Mouse (Mus musculus) layer of hippocampus, adult 2 months (tissue): ENCODE measurements around the gene Nup160. TPM values are rescaled to one million over a fixed set of nuclear protein-coding genes. Genes with fewer than 3 reads are reported as not detected.
A peak's percentile ranks its signal among the peaks of the same experiment; 100 is the strongest.

Experiments
- DNase-seq, 2 experiments: peaks; one replicate each; pipeline ENCODE4 v3.0.0; 2022; ENCODE audit warnings: low spot score in 2 of 2
- H3K27ac ChIP-seq: fragments of 200-600 bp; 2 replicates; pipeline ENCODE4 v1.8.1; 2022
- H3K4me3 ChIP-seq: fragments of 200-600 bp; 2 replicates; pipeline ENCODE4 v1.8.1; 2022; ENCODE audit warnings: mild to moderate bottlenecking
- CTCF ChIP-seq: fragments of 200-600 bp; conservative IDR thresholded peaks from 2 replicates; pipeline ENCODE4 v1.8.1; 2022; ENCODE audit warnings: antibody characterized with exemption, mild to moderate bottlenecking, moderate library complexity
- total RNA-seq, 2 experiments: library from RNA; stranded (reverse); gene quantifications; 2 replicates each; pipeline ENCODE4 v1.2.3; 2021

The Nup160 gene
- total RNA-seq, 2 experiments from 2014 or later, result 17.0 to 20.8 TPM

GRCm38 (mm10) chr2:90649405-90649804, 27.6 kb upstream of the Nup160 start:
- DNase-seq, result no peak
- no peak overlapping the region for H3K4me3 ChIP-seq
- no peak for TF ChIP-seq CTCF
- no peak overlapping the region for H3K27ac ChIP-seq

DNA sequence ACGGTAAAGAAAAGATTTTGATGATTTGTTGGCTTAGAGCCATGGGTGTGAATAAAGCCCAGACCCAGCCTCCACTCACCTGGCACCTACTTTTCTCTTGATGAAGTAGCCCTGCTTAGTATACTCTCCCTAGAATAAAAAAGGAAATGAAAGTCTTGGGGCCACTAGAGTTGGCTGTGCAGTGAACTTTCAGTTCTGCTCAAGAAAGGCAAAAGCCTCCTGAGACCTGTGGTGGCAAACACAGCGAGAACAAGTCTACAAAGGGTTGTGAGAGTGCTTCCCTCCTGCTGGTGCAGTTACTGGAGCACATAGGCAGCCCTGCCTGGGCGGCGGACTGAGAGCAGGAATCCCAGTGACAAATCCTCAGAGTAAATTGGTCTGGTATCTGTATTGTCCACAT, 27.1 kb upstream of the Nup160 start:
- no peak for DNase-seq
- Histone ChIP-seq H3K4me3 (no peak overlapping the region), H3K27ac (no peak overlapping the region)
- TF ChIP-seq CTCF, result no peak

DNA sequence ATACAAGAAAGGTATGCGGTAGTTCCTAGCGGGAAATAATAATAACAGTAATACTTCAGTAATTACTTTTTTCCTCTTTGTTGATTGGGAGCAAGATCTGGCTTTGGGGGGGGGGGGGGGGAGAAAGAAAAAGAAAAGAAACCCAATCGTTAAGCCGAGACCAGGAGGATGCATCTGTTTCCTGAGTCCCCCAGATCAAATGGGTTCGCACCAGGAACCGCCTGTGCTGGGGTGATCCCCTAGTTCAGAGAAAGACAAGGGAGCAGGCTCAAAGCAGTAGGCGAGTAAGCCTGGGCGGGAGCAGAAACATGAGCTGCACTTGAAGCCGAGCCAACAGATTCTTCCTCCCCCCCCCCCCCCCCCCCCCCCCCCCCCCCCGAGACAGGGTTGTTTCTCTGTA, 24.9 kb upstream of the Nup160 start:
- TF ChIP-seq CTCF, result no peak
- Histone ChIP-seq H3K27ac (no peak overlapping the region), H3K4me3 (no peak overlapping the region)
- no peak for DNase-seq

- H3K4me3 ChIP-seq, result no peak overlapping the region
These were observed 24.0 kb upstream of the Nup160 start for GRCm38 (mm10) chr2:90652993-90653392.

GRCm38 (mm10) chr2:90655449-90655848, 21.6 kb upstream of the Nup160 start:
- no peak for DNase-seq
- no peak overlapping the region for H3K4me3 ChIP-seq
- no peak for TF ChIP-seq CTCF
- no peak overlapping the region for H3K27ac ChIP-seq

More at GRCm38 (mm10) chr2:90652993-90653392, 24.0 kb upstream of the Nup160 start:
- no peak overlapping the region for H3K27ac ChIP-seq
- TF ChIP-seq CTCF, result no peak
- no peak for DNase-seq

DNA sequence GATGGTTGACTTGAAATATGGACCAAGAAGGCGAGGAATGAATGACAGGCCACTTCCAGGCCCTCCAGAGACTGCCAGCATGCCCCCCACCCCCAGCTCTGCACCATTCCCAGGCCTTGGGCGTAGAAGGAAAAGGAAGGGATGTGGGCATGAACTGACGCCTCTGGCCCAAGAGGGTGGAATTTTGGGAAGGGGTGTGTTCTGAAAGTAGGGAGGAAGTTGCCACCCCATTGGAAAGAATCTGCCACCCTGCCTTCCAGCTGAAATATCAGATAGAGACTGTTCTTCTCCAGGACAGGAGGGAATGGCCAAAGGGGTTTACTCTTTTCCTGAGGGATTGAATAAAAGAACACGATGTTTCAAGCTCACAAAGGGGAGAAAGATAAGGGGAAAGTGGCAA, 18.4 kb upstream of the Nup160 start:
- Histone ChIP-seq H3K4me3 (no peak overlapping the region), H3K27ac (no peak overlapping the region)
- DNase-seq, result no peak
- TF ChIP-seq CTCF, result no peak

DNA sequence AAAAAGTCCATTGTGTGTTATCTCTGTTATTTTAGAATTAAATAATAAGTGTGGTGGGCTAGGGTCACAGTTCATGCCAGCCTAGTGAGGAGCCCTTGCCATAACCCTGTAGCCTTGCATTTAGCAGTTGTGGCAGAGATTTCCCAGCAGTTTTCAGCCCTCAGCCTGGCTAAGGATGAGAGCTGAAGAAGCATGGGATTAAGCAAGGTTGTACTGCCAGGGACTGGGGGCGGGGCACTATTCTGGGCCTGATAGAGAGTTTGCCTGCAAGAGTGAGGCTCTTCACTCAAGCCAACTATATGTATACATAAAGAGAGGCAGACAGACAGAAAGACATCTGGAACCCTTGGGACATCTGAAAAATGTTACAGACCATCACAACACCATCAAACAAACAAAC, 18.0 kb upstream of the Nup160 start:
- TF ChIP-seq CTCF, result no peak
- Histone ChIP-seq H3K4me3 (no peak overlapping the region), H3K27ac (no peak overlapping the region)
- DNase-seq, result no peak

DNA sequence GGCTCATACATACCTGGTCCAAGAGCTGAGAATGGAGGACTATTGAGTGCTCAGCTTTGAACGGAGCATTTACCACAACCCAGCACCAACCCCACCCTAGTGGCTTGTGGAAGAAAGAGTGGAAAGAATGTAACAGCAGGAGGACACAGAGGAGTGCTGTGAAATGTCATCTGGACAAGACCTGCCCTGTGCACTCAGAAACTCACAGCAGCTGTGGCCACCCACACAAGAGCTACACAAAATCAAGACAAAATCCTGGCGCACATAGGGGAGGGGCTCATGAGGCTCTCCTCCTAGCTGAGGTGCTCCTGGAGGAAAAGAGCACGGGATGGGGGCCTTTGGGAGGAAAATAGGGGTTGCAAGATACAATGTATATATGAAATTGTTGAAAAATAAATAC, 17.4 kb upstream of the Nup160 start:
- TF ChIP-seq CTCF, result no peak
- Histone ChIP-seq H3K4me3 (no peak overlapping the region), H3K27ac (no peak overlapping the region)
- DNase-seq, result no peak

GRCm38 (mm10) chr2:90660947-90661346, 16.1 kb upstream of the Nup160 start:
- no peak overlapping the region for H3K27ac ChIP-seq
- no peak for DNase-seq
- H3K4me3 ChIP-seq, result no peak overlapping the region
- TF ChIP-seq CTCF, result no peak

- no peak overlapping the region for H3K4me3 ChIP-seq
- no peak for TF ChIP-seq CTCF
- DNase-seq, result no peak
- H3K27ac ChIP-seq, result no peak overlapping the region
These were observed 15.6 kb upstream of the Nup160 start for GRCm38 (mm10) chr2:90661426-90661825.

GRCm38 (mm10) chr2:90666591-90667387, 10.2 kb upstream of the Nup160 start:
- peak overlapping the region; percentile 41; the same call in 1 of the 2 replicates for H3K4me3 ChIP-seq
- no peak overlapping the region for H3K27ac ChIP-seq
- no peak for DNase-seq
- TF ChIP-seq CTCF, result no peak

- peak overlapping the region; percentile 41 for H3K4me3 ChIP-seq
- no peak for DNase-seq
- TF ChIP-seq CTCF, result no peak
- H3K27ac ChIP-seq, result no peak overlapping the region
These were observed 9.4 kb upstream of the Nup160 start for GRCm38 (mm10) chr2:90667388-90668265.

GRCm38 (mm10) chr2:90670343-90670742, 6.7 kb upstream of the Nup160 start:
- Histone ChIP-seq H3K4me3 (no peak overlapping the region), H3K27ac (no peak overlapping the region)
- no peak for DNase-seq
- no peak for TF ChIP-seq CTCF
